28 mouse cellular contexts compared by ENCODE assay signal in the genomic region with DNA sequence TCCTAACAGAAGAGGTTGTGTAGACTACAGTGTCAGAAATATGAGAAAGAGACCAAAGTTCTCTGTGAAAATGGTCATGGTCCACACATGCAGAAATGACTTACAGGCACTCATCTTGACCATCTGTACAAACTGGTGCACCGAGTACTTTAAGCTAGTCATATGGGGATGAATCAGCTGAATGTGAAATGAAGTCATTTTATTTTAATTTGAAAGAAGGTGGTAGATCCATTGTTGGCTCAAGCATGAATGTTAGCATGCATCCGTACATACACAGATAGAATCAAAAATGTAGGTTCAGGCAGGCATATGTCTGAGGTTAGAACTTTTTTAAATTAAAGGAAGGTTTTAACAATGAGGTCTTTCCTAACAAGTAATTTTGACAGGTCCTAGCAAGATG.
"Had no signal": no experiment of that assay in that cellular context is flagged by ENCODE, and none has a peak within 500 bp of the region (broad histone marks: within the 10 kb centered on the region; RNA-seq: fewer than 3 reads in every experiment).

No protein-coding gene starts in this region.

- H3K36me3 ChIP-seq: embryonic facial prominence, embryonic 10.5 days; embryonic facial prominence, embryonic 12.5 days; embryonic facial prominence, embryonic 13.5 days; embryonic facial prominence, embryonic 15.5 days; forebrain, embryonic 10.5 days; forebrain, embryonic 12.5 days; forebrain, embryonic 15.5 days had no signal

- ATAC-seq: forebrain, embryonic 13.5 days; forebrain, embryonic 14.5 days; forebrain, embryonic 15.5 days; forebrain, embryonic 16.5 days; forebrain, postnatal 0 days had no signal

- H3K27me3 ChIP-seq: embryonic facial prominence, embryonic 12.5 days; embryonic facial prominence, embryonic 13.5 days; embryonic facial prominence, embryonic 15.5 days; forebrain, embryonic 12.5 days; forebrain, embryonic 13.5 days; forebrain, embryonic 15.5 days had no signal

- H3K4me3 ChIP-seq: embryonic facial prominence, embryonic 10.5 days; embryonic facial prominence, embryonic 12.5 days; embryonic facial prominence, embryonic 13.5 days; embryonic facial prominence, embryonic 15.5 days; erythroblast, embryonic 14.5 days; forebrain, embryonic 10.5 days; forebrain, embryonic 12.5 days; forebrain, embryonic 13.5 days; forebrain, embryonic 15.5 days; gastrocnemius, adult 2 months; heart, adult 2 months had no signal

- DNase-seq: cerebellum, adult 8-10 months; cerebellum, adult 9-10 months; cerebellum, adult 9-11 months; cerebellum, postnatal 10 days; cerebellum, postnatal 14 days; cerebellum, postnatal 25 days; cerebellum, postnatal 36 days; embryo, embryonic 11 days; forebrain, postnatal 0 days; gastrocnemius, adult 2 months; gastrocnemius, postnatal 10 days; gastrocnemius, postnatal 14 days; gastrocnemius, postnatal 25 days; gastrocnemius, postnatal 36 days; heart, adult 11 months; heart, adult 18-20 months; heart, adult 2 months had no signal

- H3K9ac ChIP-seq: embryonic facial prominence, embryonic 12.5 days; embryonic facial prominence, embryonic 13.5 days; embryonic facial prominence, embryonic 15.5 days; forebrain, embryonic 12.5 days; forebrain, embryonic 13.5 days; forebrain, embryonic 15.5 days; forebrain, postnatal 0 days had no signal

- H3K27ac ChIP-seq: embryonic facial prominence, embryonic 10.5 days; embryonic facial prominence, embryonic 12.5 days; embryonic facial prominence, embryonic 13.5 days; embryonic facial prominence, embryonic 15.5 days; forebrain, embryonic 10.5 days; forebrain, embryonic 12.5 days; forebrain, embryonic 13.5 days; forebrain, embryonic 15.5 days; gastrocnemius, adult 2 months; heart, adult 2 months had no signal

- H3K9me3 ChIP-seq: embryonic facial prominence, embryonic 12.5 days; embryonic facial prominence, embryonic 13.5 days; embryonic facial prominence, embryonic 15.5 days; forebrain, embryonic 10.5 days; forebrain, embryonic 12.5 days; forebrain, embryonic 13.5 days; forebrain, embryonic 15.5 days had no signal

- H3K4me1 ChIP-seq: embryonic facial prominence, embryonic 10.5 days; embryonic facial prominence, embryonic 12.5 days; embryonic facial prominence, embryonic 13.5 days; embryonic facial prominence, embryonic 15.5 days; forebrain, embryonic 10.5 days; forebrain, embryonic 12.5 days; forebrain, embryonic 13.5 days; forebrain, embryonic 15.5 days had no signal

- H3K4me2 ChIP-seq: embryonic facial prominence, embryonic 12.5 days; embryonic facial prominence, embryonic 13.5 days; embryonic facial prominence, embryonic 15.5 days; forebrain, embryonic 12.5 days; forebrain, embryonic 13.5 days; forebrain, embryonic 15.5 days had no signal
